Mouse (Mus musculus) fibroblast of lung, adult 2 months (primary cell): ENCODE measurements around the gene Plcb2.

Source experiments
- DNase-seq: peaks from one replicate; pipeline ENCODE4 v3.0.0-alpha.2; 2011; ENCODE audit warnings: low read depth

Plcb2 gene

DNA sequence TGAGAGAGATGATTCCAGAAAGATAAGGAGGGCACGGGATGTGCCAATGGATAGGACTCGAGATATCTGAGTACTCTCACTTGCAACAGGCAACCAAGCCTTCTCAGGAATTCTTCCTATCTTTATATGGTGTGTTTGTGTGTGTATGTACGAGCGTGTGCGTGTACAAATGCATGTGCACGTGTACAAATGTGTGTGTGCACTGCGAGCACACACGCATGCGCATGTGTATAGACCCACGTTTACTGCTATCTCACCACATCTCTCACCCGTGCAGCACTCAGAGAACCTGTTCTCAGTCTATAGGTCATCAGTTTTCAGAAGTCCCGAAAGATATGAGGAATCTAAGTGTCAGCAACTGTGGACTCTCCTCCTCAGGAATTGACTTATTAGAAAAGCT is 68.7 kb downstream of the Plcb2 start:
- no peak for DNase-seq

DNA sequence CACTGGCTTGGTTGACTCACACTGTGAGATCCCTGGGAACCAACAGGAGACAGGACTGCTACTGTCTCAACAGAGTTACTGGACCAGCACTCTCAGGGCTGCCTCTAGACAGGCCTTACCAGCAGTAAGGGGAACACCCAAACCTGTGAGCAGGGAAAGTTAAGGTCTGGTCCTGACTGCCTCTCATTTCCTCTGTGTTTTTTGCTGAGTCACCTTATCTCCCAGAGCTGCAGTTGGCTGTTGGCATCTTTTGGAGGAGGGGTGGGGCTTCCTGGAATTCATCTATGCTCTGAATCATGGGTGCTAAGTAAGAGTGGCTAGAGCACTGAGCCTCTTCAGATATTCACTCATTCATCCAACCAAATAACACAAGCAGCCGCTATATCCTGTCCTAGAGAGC is 69.2 kb downstream of the Plcb2 start:
- DNase-seq: peak; percentile 79

DNA sequence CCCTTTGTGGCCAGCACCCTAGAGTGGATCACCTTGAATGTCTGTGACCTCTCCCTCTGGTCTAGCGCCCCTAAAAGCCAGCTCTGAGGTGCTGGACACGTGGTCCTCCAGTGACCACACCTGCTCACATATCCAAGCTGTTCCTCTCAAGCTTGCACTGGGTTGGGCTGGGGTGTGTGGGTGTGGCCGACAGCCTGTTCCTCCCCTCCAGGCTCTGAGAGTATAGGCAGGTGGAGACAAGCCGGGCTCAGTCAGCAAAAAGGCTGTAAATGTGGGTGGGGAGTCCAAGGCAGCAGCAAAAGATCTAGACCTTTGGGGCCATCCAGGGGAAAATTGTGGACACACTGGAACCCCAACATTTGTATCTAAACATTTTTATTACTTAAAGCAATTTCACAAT is 69.8 kb downstream of the Plcb2 start:
- DNase-seq: no peak
